Mouse (Mus musculus) CH12.LX (cell line): ENCODE measurements around the gene Gm4778.

Experiments used
- CHD2 ChIP-seq: IDR thresholded peaks from 2 replicates; pipeline ENCODE4 v1.6.1; 2011; ENCODE audit warnings: low read length, improper control_type of control experiment
- CTCF ChIP-seq, 2 experiments: IDR thresholded peaks in 1 of 2; conservative IDR thresholded peaks in 1 of 2; 2 replicates each; pipeline ENCODE4 v1.5.1; 2011 to 2012; ENCODE audit warnings: low read depth in 2 of 2, low read length in 2 of 2, improper control_type of control experiment in 1 of 2, inconsistent platforms in 1 of 2, mild to moderate bottlenecking in 1 of 2, moderate library complexity in 1 of 2
- EP300 ChIP-seq: IDR thresholded peaks from 2 replicates; pipeline ENCODE4 v1.6.1; 2011; ENCODE audit warnings: low read length, improper control_type of control experiment
- MAX ChIP-seq: IDR thresholded peaks from 2 replicates; pipeline ENCODE4 v1.6.1; 2011; ENCODE audit warnings: low read length, improper control_type of control experiment
- NELFE ChIP-seq: IDR thresholded peaks from 2 replicates; pipeline ENCODE4 v1.6.1; 2011; ENCODE audit warnings: low read depth, low read length, improper control_type of control experiment
- POLR2AphosphoS2 ChIP-seq: IDR thresholded peaks from 2 replicates; pipeline ENCODE4 v1.6.1; 2011; ENCODE audit warnings: low read depth, low read length, improper control_type of control experiment
- RCOR1 ChIP-seq: conservative IDR thresholded peaks from 2 replicates; pipeline ENCODE4 v1.6.1; 2012; ENCODE audit warnings: low read depth, mild to moderate bottlenecking, inconsistent platforms, low read length, improper control_type of control experiment
- TCF12 ChIP-seq: IDR thresholded peaks from 2 replicates; pipeline ENCODE4 v1.6.1; 2014; ENCODE audit warnings: low read depth, mild to moderate bottlenecking, inconsistent platforms, low read length, improper control_type of control experiment
- USF2 ChIP-seq: conservative IDR thresholded peaks from 2 replicates; pipeline ENCODE4 v1.6.1; 2011; ENCODE audit warnings: low read depth, low read length, improper control_type of control experiment
- ZC3H11A ChIP-seq: IDR thresholded peaks from 2 replicates; pipeline ENCODE4 v1.6.1; 2012; ENCODE audit warnings: low read depth, mild to moderate bottlenecking, inconsistent platforms, low read length, improper control_type of control experiment
- ZNF384 ChIP-seq: IDR thresholded peaks from 2 replicates; pipeline ENCODE4 v1.6.1; 2012; ENCODE audit warnings: low read depth, low read length, improper control_type of control experiment, inconsistent platforms

- TF ChIP-seq ZC3H11A, result no peak
- no peak for TF ChIP-seq ZNF384
- no peak for TF ChIP-seq CHD2
- no peak for TF ChIP-seq CTCF (conservative IDR thresholded peaks at IDR 0.05 in 1 of 2, IDR thresholded peaks at IDR 0.05 in 1 of 2; ENCODE audit: low read depth in 2 of 2, low read length in 2 of 2)
- no peak for TF ChIP-seq MAX
- TF ChIP-seq EP300, result no peak
- TF ChIP-seq USF2, result no peak
- no peak for TF ChIP-seq POLR2AphosphoS2
- TF ChIP-seq TCF12, result no peak
- no peak for TF ChIP-seq NELFE
- no peak for TF ChIP-seq RCOR1
Measured at GRCm38 (mm10) chr3:94311376-94311775, 47.5 kb downstream of the Gm4778 start.
